Mouse (Mus musculus) CH12.LX (cell line): ENCODE measurements around the gene Opcml.

Experiments
- CTCF ChIP-seq, 2 experiments: IDR thresholded peaks in 1 of 2; conservative IDR thresholded peaks in 1 of 2; 2 replicates each; pipeline ENCODE4 v1.5.1; 2011 to 2012; ENCODE audit warnings: low read depth in 2 of 2, low read length in 2 of 2, improper control_type of control experiment in 1 of 2, inconsistent platforms in 1 of 2, mild to moderate bottlenecking in 1 of 2, moderate library complexity in 1 of 2
- E2F4 ChIP-seq: IDR thresholded peaks from 2 replicates; pipeline ENCODE4 v1.6.1; 2011; ENCODE audit warnings: low read depth, low read length, improper control_type of control experiment; ENCODE audit not compliant: insufficient replicate concordance
- EP300 ChIP-seq: IDR thresholded peaks from 2 replicates; pipeline ENCODE4 v1.6.1; 2011; ENCODE audit warnings: low read length, improper control_type of control experiment
- JUND ChIP-seq: conservative IDR thresholded peaks from 2 replicates; pipeline ENCODE4 v1.6.1; 2011; ENCODE audit warnings: low read depth, low read length, improper control_type of control experiment
- KAT2A ChIP-seq: IDR thresholded peaks from 2 replicates; pipeline ENCODE4 v1.6.1; 2012; ENCODE audit warnings: low read length, improper control_type of control experiment, inconsistent platforms; ENCODE audit not compliant: insufficient replicate concordance
- MAX ChIP-seq: IDR thresholded peaks from 2 replicates; pipeline ENCODE4 v1.6.1; 2011; ENCODE audit warnings: low read length, improper control_type of control experiment
- MAZ ChIP-seq: IDR thresholded peaks from 2 replicates; pipeline ENCODE4 v1.6.1; 2012; ENCODE audit warnings: low read depth, mild to moderate bottlenecking, inconsistent platforms, low read length, improper control_type of control experiment, moderate library complexity
- NRF1 ChIP-seq: IDR thresholded peaks from 2 replicates; pipeline ENCODE4 v1.6.1; 2014; ENCODE audit warnings: low read depth, mild to moderate bottlenecking, inconsistent platforms, low read length, improper control_type of control experiment, moderate library complexity
- POLR2A ChIP-seq: IDR thresholded peaks from 2 replicates; pipeline ENCODE4 v1.6.1; 2011; ENCODE audit warnings: low read depth, mild to moderate bottlenecking, improper control_type of control experiment, low read length
- POLR2AphosphoS2 ChIP-seq: IDR thresholded peaks from 2 replicates; pipeline ENCODE4 v1.6.1; 2011; ENCODE audit warnings: low read depth, low read length, improper control_type of control experiment
- RAD21 ChIP-seq: IDR thresholded peaks from 2 replicates; pipeline ENCODE4 v1.6.1; 2011; ENCODE audit warnings: low read depth, mild to moderate bottlenecking, low read length, improper control_type of control experiment, moderate library complexity
- SIN3A ChIP-seq: IDR thresholded peaks from 2 replicates; pipeline ENCODE4 v1.6.1; 2012; ENCODE audit warnings: low read length, improper control_type of control experiment, inconsistent platforms
- TBP ChIP-seq: conservative IDR thresholded peaks from 2 replicates; pipeline ENCODE4 v1.6.1; 2011; ENCODE audit warnings: low read depth, low read length, improper control_type of control experiment
- USF1 ChIP-seq: IDR thresholded peaks from 2 replicates; pipeline ENCODE4 v1.6.1; 2014; ENCODE audit warnings: low read depth, mild to moderate bottlenecking, inconsistent platforms, low read length, improper control_type of control experiment

GRCm38 (mm10) chr9:28307122-28307430 lies 516.5 kb downstream of the Opcml start:
- TF ChIP-seq USF1 (no peak), RAD21 (no peak), EP300 (no peak), TBP (no peak), CTCF (conservative IDR thresholded peaks at IDR 0.05 in 1 of 2, IDR thresholded peaks at IDR 0.05 in 1 of 2; ENCODE audit: low read depth in 2 of 2, low read length in 2 of 2) (no peak), POLR2AphosphoS2 (no peak), JUND (no peak), POLR2A (no peak), KAT2A (no peak), NRF1 (no peak), SIN3A (no peak), MAZ (no peak), MAX (no peak), E2F4 (no peak)
